Mouse (Mus musculus): ENCODE data around the gene Oasl1. TPM values are rescaled to one million over a fixed set of nuclear protein-coding genes. Genes with fewer than 3 reads are reported as not detected.

The Oasl1 gene
- polyA plus RNA-seq, 1 experiment from 2014 or later: 0.88 TPM

DNA sequence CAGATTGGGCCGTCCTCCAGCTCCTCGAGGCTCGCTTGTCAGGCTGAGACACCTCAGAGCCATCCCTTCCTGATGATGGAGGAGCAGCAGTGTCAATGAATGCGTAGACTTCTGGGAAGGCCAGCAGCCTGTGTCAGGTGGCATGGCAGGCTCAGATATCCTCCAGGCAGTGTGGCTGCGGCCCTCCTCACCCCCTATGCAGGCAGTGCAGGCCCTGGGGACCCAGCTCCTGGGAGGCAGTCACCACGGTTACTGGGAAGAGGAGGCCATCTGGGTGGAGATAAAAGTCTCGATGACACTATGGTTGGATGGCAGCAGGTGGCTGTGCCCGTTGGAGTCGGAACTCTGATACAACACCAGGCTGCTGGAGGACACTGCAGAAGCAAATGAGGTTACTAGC, 26.8 kb downstream of the Oasl1 start:
- 69% methylated on average over 9 of the region's 9 CpGs for WGBS (ENCODE audit: insufficient replicate concordance)

DNA sequence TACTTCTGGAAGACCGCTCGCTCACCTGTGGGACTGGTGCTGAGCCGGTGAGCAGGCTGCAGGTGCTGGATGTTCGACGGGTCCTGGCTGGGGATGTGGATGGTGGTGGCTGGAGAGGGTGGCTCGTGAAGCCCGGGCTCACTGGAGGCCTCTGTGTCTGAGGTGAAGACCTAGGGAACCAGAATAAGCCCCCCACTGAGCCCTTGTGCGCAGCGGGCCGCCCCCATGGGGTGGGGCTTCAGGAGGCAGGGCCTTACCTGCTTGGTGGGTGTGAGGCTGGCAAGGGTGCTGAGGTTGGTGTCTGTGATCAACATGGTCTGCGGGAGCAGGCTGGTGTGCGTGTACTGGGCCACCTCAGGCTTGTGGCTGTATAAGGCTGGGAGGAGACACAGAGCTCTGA, 27.6 kb downstream of the Oasl1 start:
- no peaks in the 10 kb centered on the region for H3K27me3 ChIP-seq
- ATAC-seq (ENCODE audit: insufficient read depth): no peak
- 71% methylated on average over 12 of the region's 12 CpGs for WGBS (ENCODE audit: insufficient replicate concordance)
- H3K4me1 ChIP-seq (replicated peaks): peaks cover 8% of the 10 kb centered on the region
- peaks cover 35% of the 10 kb centered on the region for H3K36me3 ChIP-seq (replicated peaks)
- H3K9me3 ChIP-seq (replicated peaks): no peaks in the 10 kb centered on the region
- no peak overlapping the region for H3K27ac ChIP-seq (replicated peaks)
- no peak overlapping the region for H3K4me2 ChIP-seq
- no peak overlapping the region for H3K9ac ChIP-seq
- no peak overlapping the region for H3K4me3 ChIP-seq (replicated peaks)

More for the DNA sequence above, 26.8 kb downstream of the Oasl1 start:
- Histone ChIP-seq H3K27ac (replicated peaks) (no peak overlapping the region), H3K9ac (no peak overlapping the region), H3K4me2 (no peak overlapping the region), H3K4me3 (replicated peaks) (no peak overlapping the region), H3K36me3 (replicated peaks) (peaks cover 37% of the 10 kb centered on the region), H3K4me1 (replicated peaks) (peaks cover 8% of the 10 kb centered on the region), H3K9me3 (replicated peaks) (no peaks in the 10 kb centered on the region), H3K27me3 (no peaks in the 10 kb centered on the region)
- no peak for ATAC-seq (ENCODE audit: insufficient read depth)

DNA sequence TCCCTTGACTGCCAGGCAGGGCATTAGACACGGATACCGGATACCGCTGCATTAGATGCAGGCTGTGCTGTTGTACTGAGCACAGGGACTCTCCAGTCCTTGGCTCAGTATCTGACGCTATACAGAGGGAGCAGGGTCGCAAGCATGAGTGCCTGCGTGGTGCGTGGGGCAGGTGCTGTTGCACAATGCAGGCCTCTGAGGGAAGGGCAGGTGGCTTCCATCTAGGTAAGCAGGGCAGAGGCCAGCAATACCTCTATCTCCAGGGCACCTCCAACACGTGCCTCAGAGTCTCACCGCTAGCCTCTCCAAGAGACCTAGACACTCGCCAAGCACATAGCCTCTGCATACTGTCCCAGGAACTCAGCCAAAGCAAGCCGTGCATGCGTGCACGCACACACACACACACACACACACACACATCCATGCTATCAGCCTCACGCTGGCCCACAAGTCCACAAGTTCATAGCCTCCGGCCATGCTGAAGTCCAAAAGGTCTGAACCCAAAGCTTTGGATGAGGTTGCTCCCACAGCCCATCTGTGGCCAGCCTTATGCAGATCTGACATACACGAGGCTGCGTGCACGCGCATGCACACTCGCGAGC, 28.3 kb downstream of the Oasl1 start:
- 76% methylated on average over 21 of the region's 21 CpGs for WGBS (ENCODE audit: insufficient replicate concordance)
- H3K27me3 ChIP-seq: no peaks in the 10 kb centered on the region
- H3K9ac ChIP-seq: no peak overlapping the region
- peak; percentile 19; the same call in 1 of the 2 replicates for ATAC-seq (ENCODE audit: insufficient read depth)
- no peak overlapping the region for H3K27ac ChIP-seq (replicated peaks)
- H3K9me3 ChIP-seq (replicated peaks): no peaks in the 10 kb centered on the region
- H3K4me2 ChIP-seq: no peak overlapping the region
- H3K4me1 ChIP-seq (replicated peaks): peaks cover 8% of the 10 kb centered on the region
- peaks cover 28% of the 10 kb centered on the region for H3K36me3 ChIP-seq (replicated peaks)
- no peak overlapping the region for H3K4me3 ChIP-seq (replicated peaks)

DNA sequence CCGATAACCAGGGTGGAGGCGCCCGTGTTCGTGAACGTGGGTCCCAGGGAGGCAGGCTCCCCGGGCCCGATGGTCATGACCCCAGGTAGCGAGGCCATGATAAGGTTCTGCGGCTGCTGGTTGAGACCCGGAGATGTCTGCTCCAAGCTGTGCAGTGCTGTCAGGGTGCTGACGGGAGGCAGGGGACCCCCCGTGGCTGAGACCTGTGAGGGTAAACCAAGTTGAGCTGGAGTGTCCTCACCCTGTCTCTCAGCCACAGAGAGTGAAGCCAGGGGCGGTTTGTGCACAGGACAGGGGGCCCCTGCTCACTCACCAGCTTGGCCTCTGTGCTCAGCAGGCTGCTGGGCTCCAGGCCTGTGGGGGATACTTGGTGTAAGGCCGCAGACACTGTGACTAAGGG, 30.3 kb downstream of the Oasl1 start:
- Histone ChIP-seq H3K36me3 (replicated peaks) (peaks cover 9% of the 10 kb centered on the region), H3K4me1 (replicated peaks) (peaks cover 8% of the 10 kb centered on the region), H3K4me3 (replicated peaks) (no peak overlapping the region), H3K9me3 (replicated peaks) (no peaks in the 10 kb centered on the region), H3K27me3 (no peaks in the 10 kb centered on the region), H3K4me2 (no peak overlapping the region), H3K9ac (no peak overlapping the region), H3K27ac (replicated peaks) (no peak overlapping the region)
- 72% methylated on average over 14 of the region's 14 CpGs for WGBS (ENCODE audit: insufficient replicate concordance)
- ATAC-seq (ENCODE audit: insufficient read depth): no peak

DNA sequence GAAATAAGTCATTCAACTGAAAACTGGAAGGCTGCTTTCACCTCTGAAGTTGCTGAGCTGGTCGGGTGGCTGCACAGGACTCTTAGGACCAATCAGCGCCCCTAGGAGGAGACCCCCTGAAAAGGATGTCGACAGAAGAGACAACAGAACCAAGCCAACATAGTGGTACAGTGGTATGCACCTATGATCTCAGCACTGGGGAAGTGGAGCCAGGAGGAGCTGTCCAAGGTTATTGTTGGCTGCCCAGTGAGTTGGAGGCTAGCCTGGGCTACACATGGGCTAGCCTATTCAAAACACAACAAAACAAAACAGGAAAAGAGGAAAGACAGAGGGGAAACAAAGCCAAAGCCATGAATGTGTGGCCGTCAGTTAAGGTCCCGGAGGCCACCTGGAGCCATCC, 35.0 kb downstream of the Oasl1 start:
- H3K9me3 ChIP-seq (replicated peaks): no peaks in the 10 kb centered on the region
- no peak overlapping the region for H3K9ac ChIP-seq
- H3K4me2 ChIP-seq: no peak overlapping the region
- no peaks in the 10 kb centered on the region for H3K27me3 ChIP-seq
- no peak overlapping the region for H3K4me3 ChIP-seq (replicated peaks)
- no peak for ATAC-seq (ENCODE audit: insufficient read depth)
- no peak overlapping the region for H3K27ac ChIP-seq (replicated peaks)
- H3K36me3 ChIP-seq (replicated peaks): 0 out of 2 replicates have a peak, but pooled peaks cover 4% of the 10 kb centered on the region
- no peaks in the 10 kb centered on the region; the same call in 1 of the 2 replicates for H3K4me1 ChIP-seq (replicated peaks)
- 72% methylated on average over 5 of the region's 5 CpGs for WGBS (ENCODE audit: insufficient replicate concordance)

DNA sequence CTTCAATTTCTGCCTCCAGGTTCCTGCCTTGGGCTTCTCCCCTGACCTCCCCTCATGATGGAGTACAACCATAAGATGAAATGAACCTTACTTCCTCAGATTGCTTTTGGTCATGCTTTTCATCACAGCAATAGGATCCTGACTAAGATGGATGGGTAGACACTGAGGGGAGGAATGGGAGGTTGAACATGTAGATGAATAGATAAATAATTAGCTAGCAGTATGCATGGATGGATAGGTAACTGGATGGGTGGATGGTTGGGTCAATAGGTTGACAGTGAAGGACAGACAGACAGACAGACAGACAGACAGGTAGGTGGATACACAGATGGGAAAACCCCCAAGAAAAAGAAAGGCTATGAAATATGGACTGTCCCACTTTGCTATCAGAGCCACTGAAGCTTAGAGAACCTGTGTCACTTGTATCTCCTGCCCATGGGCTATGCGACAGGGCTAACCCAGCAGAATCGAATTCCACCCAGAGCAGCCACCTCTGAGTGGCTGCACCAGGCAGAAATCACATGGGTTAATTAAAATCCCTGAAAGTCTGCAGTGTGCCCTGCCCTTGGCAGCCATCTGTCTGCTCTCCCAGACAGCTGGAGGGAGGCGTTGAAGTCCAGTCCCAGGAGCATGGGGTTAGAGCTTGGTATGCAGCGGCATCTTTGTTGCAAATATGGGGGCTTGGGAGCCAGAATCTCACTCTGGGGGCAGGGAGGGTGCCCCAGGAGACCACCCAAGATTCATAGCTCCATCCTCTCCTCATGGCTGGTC, 38.7 kb downstream of the Oasl1 start:
- Histone ChIP-seq H3K27me3 (no peaks in the 10 kb centered on the region; the same call in 1 of the 2 replicates), H3K36me3 (replicated peaks) (0 out of 2 replicates have a peak, but pooled peaks cover 4% of the 10 kb centered on the region), H3K9me3 (replicated peaks) (no peaks in the 10 kb centered on the region), H3K4me3 (replicated peaks) (no peak overlapping the region), H3K4me2 (no peak overlapping the region), H3K4me1 (replicated peaks) (peaks cover 27% of the 10 kb centered on the region), H3K27ac (replicated peaks) (no peak overlapping the region), H3K9ac (no peak overlapping the region)
- ATAC-seq (ENCODE audit: insufficient read depth): no peak
- WGBS (ENCODE audit: insufficient replicate concordance): 47% methylated on average over 4 of the region's 4 CpGs

DNA sequence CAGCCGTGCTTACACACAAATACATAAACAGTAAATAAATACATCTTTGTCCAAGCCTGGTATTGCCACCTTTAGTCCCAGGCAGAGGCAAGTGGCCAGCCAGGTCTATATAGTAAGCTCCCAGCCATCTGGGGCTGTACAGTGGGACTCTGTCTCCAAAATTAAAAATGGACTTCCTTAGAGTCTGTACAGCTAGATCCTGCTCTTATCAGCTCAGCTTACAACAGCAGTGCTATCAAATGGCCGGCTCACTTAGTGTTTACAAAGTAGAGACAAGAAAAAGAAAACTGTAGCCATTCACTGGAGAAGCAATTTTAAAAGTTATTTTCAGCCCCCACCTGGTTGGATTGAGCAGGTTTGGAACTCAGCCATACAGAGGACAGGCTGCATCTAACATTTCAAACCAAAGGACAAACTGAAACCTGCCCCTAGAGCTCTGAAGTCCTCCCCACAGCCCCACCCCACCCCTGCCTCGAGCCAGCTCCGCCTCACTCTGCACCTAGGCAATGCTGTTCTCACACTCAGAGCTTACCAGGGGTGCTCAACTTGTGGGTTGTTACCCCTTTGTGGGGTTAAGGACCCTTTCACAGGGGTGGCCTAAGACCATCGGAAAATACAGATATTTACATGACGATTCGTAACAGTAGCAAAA, 41.4 kb downstream of the Oasl1 start:
- Histone ChIP-seq H3K27me3 (peaks cover 12% of the 10 kb centered on the region), H3K4me1 (replicated peaks) (peaks cover 33% of the 10 kb centered on the region), H3K36me3 (replicated peaks) (0 out of 2 replicates have a peak, but pooled peaks cover under 1% of the 10 kb centered on the region), H3K4me3 (replicated peaks) (peak overlapping the region; percentile 20; the same call in 1 of the 2 replicates), H3K27ac (replicated peaks) (peak overlapping the region; percentile 77), H3K9me3 (replicated peaks) (no peaks in the 10 kb centered on the region), H3K4me2 (peak overlapping the region; percentile 51), H3K9ac (no peak overlapping the region; the same call in 1 of the 2 replicates)
- WGBS (ENCODE audit: insufficient replicate concordance): 39% methylated on average over 7 of the region's 7 CpGs
- ATAC-seq (ENCODE audit: insufficient read depth): peak; percentile 66

DNA sequence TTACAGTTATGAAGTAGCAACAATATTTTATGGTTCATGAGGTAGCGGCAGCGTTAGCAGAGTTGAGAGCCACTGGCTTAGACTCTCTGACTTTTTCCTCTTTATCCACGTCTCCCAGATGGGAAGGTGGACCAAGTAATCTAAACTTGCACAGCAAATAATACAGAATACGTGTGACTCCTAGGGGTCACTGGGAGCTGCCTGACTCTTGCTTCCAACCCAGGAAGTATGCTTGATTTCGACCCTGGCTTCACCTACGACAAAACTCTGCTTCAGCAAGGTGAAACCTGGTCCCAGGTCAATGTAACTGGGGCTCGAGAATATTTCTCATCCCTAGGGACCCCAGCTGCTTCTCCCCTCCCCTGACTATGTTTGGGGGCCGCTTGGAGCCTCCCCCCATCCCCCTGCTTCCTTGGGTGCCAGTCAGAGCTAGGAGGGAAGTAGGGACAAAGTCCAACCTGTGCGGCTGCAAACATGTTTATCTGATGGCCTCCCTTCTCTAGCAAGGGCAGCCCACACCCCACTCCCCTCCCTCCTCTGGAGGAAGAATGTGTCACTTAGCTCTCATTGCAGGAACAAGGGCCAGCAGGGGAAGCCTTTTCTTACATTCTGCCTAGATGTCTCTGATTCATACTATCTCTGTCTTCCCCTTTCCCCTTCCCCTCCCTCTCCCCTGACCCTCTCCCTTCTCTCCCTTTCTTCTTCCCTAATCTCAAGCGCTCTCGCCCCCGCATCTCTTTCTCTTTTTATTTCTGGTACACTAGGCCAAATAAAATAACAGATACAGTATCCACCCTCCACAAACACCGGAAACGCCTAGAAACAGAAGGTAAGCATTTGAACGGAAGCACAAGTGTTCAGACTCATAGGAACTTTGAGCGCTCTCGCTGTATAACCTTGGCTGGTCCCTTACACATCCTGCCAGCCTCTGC, 42.2 kb downstream of the Oasl1 start:
- H3K4me1 ChIP-seq (replicated peaks): peaks cover 33% of the 10 kb centered on the region
- no peaks in the 10 kb centered on the region for H3K9me3 ChIP-seq (replicated peaks)
- peak overlapping the region; percentile 77 for H3K27ac ChIP-seq (replicated peaks)
- H3K9ac ChIP-seq: no peak overlapping the region
- peaks cover 20% of the 10 kb centered on the region for H3K27me3 ChIP-seq
- 38% methylated on average over 17 of the region's 17 CpGs for WGBS (ENCODE audit: insufficient replicate concordance)
- H3K4me3 ChIP-seq (replicated peaks): 0 out of 2 replicates have a peak overlapping the region, but pooled peaks have one; percentile 20
- no peak for ATAC-seq (ENCODE audit: insufficient read depth)
- no peaks in the 10 kb centered on the region for H3K36me3 ChIP-seq (replicated peaks)
- peak overlapping the region; percentile 51 for H3K4me2 ChIP-seq

DNA sequence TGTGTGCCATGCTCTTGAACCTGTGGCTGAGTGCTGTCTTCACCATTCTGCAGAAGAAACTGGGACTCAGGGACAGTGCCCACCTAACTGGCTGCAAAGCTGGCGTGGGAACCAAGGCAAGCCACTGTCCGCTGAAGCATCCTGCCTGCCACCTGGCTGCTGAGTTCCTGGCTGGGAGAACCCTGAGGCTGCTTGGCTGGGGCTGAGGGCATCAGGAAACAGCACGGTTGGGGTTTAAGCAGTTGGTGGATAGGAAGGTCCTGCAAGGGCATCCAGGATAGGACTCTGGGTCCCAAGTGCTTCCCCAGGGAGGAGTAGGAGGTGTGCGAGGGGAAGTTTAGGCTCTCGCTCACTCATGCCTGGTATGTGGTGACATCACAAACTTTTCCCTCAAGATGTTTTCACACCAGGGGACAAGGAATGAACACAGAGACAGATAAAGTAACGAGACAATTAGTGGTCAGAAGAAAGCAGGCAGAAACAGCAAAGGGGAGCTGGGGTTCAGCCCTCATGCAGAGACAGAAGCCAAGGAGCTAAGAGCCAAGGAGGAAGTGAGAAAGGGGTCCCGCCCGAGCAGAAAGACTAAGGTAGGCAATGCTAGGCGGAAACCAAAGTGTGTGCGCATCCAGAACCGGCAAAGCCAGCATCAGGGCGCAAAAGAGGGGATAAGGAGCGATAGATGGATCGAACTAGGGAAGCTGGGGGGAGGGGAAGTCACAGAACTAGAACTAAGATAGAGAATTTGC, 44.7 kb downstream of the Oasl1 start:
- Histone ChIP-seq H3K9me3 (replicated peaks) (no peaks in the 10 kb centered on the region), H3K27ac (replicated peaks) (no peak overlapping the region), H3K4me3 (replicated peaks) (no peak overlapping the region), H3K36me3 (replicated peaks) (no peaks in the 10 kb centered on the region), H3K4me1 (replicated peaks) (peaks cover 33% of the 10 kb centered on the region), H3K9ac (no peak overlapping the region), H3K4me2 (peak overlapping the region; percentile 43), H3K27me3 (peaks cover 21% of the 10 kb centered on the region)
- ATAC-seq (ENCODE audit: insufficient read depth): no peak
- 26% methylated on average over 14 of the region's 14 CpGs for WGBS (ENCODE audit: insufficient replicate concordance)

DNA sequence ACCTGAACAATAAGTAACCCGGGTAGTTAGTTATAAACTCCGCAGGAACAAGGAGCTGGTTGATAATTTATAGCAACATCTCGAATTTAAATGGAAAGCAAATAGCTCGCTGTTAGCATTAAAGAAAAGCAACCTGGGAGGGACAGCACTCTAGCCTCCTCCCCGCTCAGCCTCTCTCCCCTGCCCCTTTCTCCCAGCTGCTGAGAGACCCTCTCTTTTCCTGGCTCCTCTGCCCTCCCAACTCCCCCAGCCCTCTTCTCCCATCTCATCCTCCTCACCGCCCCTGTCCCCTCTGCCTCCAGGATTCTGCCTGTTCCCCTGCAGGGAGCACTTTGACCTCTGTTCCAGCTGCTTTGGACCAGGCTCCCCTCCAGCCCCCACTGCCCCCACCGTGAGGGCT, 45.6 kb downstream of the Oasl1 start:
- Histone ChIP-seq H3K36me3 (replicated peaks) (no peaks in the 10 kb centered on the region), H3K27me3 (peaks cover 21% of the 10 kb centered on the region), H3K4me1 (replicated peaks) (peaks cover 32% of the 10 kb centered on the region), H3K27ac (replicated peaks) (peak overlapping the region; percentile 53; the same call in 1 of the 2 replicates), H3K9ac (0 out of 2 replicates have a peak overlapping the region, but pooled peaks have one; percentile 12), H3K9me3 (replicated peaks) (no peaks in the 10 kb centered on the region), H3K4me3 (replicated peaks) (peak overlapping the region; percentile 50), H3K4me2 (peak overlapping the region; percentile 43)
- ATAC-seq (ENCODE audit: insufficient read depth): no peak
- 32% methylated on average over 7 of the region's 7 CpGs for WGBS (ENCODE audit: insufficient replicate concordance)

Data from liver, embryonic 15.5 days (tissue).